Mouse (Mus musculus) mature B cell (primary cell): ENCODE data around the gene Exoc3l.

ENCODE experiments used
- in situ Hi-C: fragments of 300-500 bp; cut with MboI; formaldehyde crosslinking; loops from 2 replicates; pipeline ENCODE4 v1.14.3; 2019

Gene Exoc3l

GRCm38 (mm10) chr8:105295895-105296573, at the start of gene Exoc3l:
Gene Exoc3l, minus strand, starts transcription at chr8:105296101.
- in situ Hi-C loops, result no loop called here

DNA sequence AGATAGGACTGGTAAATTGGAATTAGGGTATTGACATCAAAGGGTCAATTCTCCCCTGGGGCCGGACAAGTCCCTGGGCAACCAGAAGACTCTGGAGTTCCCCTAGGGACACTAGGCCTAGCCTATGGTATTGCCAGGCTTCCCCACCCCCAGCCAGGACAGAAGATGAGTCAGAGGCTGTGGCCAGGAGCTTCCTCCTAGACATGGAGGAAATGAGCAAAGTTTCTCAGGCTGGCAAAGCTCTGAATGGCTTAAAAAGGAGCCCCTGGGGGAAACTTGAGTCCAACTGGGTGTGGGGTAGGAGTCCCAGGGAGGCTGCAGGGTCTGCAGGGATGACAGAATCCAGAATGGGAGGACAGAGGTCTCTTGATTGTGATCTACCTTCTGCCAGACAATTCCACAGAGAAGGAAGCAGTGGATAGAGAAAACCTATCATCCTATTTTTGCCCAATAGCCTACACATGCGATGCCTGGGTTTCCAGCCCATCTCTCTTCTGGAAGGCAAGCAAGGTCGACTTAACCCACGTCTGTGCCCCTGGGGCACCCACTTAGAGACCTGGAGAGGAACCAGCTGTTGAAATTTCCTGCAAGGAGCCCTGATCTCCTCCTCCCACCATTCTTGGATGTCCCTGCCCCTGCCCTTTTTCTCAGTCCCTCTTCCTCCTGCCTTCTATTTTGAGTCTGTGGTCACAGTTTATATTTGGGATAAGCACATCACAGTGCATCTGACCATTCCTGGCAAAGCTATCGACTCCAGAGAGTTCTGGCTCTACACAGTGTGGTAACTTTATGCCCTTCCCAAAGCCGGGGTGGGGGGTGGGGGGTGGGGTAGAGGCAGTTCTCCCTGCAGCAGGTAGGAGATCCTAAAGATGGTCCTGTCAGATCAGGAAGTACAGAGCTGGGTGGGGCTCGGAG, 49.4 kb upstream of the Exoc3l start:
- in situ Hi-C loops, result no loop called here

DNA sequence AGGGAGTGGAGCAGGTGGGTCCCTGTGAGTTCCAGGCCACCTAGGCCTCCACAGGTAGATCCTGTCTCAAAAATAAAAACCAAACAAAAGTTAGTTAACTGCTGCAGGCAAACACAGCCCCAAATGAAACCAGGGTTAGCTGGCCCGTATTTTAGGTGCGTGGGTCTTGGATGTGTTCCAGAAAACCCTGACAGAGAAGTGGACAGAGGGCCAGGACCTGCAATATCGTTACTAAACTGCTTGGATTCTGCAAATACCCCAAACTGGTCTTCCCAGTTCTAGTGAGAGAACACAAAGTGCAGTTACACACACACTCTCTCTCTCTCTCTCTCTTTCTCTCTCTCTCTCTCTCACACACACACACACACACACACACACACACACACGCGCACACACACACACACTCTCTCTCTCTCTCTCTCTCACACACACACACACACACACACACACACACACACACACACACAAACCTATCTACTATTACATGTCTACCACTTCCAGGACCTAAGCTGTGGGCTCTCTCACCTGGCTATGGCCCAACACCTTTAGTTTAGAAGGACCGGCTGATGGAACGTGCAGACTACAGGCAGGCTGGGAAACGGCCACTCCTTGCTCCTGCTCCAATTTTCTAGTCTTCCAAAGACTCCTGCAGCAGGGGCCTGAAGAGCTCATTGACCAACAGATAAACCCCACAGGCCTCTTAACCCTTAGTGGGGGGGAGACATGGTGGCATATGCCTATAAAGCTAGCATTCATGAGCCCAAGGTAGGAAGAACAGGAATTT, 48.1 kb upstream of the Exoc3l start:
- in situ Hi-C loops, result no loop called here

DNA sequence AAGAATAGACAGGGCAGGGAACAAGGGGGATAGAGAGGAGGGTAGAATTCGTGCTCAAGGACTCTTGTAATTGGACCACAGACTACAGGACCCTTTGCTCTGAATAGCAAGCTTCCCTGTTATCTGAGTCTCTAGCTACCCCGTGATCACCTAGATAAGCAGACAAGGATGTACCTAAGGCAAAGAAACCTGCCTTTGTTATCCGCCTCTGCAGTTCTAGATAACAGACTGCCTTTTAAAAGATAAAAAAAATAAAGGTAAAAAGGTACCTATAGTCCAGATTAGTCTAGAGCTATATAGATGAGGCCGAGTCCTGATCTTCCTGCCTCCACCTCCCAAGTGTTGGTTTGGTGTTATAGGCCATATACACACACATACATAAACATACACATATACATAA, 46.9 kb upstream of the Exoc3l start:
- in situ Hi-C loops, result no loop called here

DNA sequence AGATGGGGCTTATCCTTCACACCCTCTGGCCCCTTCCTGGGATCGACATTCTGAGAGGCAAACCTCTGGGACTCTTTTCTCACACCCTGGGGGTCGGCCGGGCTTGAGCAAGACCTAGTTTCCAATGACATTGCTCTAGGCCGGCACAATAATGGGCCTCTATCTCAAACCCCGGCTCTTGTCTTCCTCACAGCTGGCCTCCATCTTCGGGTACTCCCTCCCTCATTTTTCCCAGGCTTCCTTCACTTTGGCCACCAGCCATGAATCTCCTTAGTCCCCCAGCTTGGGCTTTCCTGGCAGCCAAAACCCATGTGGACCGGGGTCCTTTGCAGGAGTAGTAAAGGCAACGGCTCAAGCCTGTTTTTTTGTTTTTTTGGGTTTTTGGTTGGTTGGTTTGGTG, 45.5 kb upstream of the Exoc3l start:
- in situ Hi-C loops, result no loop called here

GRCm38 (mm10) chr8:105339886-105340635, 44.2 kb upstream of the Exoc3l start:
- in situ Hi-C loops, result no loop called here

DNA sequence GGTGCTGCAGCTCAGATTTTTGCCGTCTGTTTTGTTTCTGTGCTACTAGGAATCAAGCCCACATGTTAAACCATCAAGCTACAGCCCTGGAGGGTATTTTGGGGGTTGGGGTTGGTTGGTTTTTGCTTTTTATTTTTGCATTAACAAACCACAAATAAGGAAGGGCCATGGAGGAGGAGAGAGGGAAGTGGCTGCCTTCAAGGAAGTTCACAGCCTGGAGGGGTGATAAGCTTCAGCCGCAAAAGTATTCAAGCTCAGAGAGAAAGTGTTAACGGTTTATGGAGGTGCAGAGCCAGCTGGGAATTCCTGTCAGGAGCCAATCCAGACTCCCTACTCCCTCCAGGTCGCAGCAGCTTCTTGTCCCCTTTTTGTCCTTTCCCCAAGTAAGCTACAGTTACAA, 43.1 kb upstream of the Exoc3l start:
- in situ Hi-C loops, result no loop called here

DNA sequence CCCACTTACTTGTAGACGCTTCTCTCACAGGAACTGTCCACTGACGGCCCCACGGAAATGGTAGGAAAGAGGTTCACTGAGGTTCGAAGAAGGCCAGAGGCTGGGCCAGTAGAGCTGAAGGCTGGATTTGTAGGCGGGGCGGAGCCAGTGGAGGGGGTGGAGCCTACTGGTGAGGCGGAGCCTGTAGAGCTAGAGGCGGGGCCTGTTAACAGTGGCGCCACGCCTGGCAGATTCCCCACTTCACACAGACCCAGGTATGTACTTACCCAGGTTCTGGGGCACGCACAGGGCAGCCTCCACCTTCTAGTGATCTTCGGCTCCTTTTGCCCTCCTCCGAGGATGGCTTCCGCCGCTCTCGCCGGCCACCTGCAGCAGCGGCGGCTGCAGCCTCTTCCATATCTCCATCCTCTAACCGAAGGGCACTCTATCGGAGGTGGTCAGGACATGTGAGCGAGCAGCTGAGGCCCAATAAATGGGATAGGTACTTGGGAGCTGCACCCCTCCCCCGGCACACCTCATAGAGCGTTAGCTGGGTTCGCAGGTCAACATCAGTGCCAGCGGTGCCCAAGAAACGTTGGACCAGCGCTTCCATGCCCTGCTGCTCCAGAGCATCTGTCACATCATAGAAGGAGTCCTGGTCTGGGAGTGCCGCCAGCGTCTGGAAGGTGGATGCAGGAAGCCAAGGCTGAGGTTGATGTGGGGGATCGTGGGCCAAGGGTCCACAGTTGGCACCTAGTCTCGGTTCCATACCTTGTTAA, 40.7 kb upstream of the Exoc3l start:
- in situ Hi-C loops, result no loop called here

GRCm38 (mm10) chr8:105332523-105332922, 36.6 kb upstream of the Exoc3l start:
- in situ Hi-C loops, result no loop called here

- in situ Hi-C loops, result no loop called here
Measured at GRCm38 (mm10) chr8:105331931-105332330, 36.0 kb upstream of the Exoc3l start.

- in situ Hi-C loops, result no loop called here
Measured at GRCm38 (mm10) chr8:105331469-105331868, 35.6 kb upstream of the Exoc3l start.

DNA sequence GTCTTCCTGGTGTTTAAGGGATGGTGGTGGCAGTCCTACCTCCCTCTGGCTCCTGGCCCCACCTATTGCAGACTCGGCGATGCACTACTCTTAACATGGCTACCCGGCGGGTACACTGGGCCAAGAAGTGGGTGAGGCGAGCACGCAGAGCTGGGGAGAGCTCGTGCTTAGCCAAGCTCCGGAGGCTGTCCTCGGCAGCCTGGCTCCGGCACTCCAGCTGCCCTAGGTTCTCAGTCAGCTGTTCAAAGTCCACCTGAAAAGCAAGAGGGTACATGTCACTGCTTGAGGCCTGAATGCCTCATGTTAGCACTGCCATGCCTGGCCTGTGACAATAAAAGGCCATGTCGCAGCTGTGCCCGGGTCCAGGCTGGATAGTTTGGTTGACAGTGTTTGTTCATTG, 34.4 kb upstream of the Exoc3l start:
- in situ Hi-C loops, result no loop called here

DNA sequence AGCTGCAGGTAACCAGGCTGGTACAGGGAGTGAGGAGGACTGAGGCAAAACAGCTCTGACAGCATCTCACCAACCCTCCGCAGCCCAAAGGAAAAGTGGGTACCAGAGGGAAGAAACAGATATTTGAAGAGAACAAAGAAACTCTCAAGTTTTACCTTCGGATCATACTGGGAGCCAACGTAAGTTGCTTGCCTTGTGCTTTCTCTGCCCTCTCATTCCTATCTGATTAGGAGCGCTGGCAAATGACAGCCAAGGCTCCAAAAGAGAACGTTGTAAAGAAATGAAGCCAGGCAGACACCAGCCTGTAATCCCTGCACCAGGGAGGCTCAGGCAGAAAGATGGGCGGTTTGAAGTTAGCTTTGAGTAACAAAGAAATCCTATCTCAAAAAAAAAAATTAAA, 31.1 kb upstream of the Exoc3l start:
- in situ Hi-C loops, result no loop called here

DNA sequence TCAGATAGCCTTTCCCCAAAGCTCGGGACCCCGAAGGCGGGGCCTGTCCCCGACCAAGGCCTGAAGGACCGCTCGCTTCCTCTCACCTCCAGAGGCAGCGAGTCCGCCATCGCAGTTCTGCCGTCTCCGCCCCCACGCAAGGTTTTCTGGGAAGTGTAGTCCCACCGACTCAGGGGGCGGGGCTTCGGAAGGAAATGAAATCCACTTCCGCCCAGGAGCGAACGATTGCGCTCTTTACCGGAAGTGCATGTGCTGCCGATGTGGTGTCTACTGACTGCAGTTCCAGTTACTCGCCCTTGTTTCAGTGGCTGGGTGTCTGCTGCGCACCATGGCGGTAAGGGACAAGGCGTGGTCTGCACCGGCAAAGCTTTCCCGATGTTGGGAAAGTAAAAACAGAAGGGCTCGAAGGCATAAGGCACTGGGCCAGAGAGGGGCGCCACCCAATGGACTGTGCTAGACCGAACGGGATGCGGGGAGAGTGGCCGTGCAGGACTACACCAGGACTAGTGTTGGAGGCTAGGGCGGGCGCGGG, 30.3 kb upstream of the Exoc3l start, which contains the start of the genes Lrrc29 and Tmem208:
Gene Lrrc29 (minus strand): TSS at position 138 of the 532 bp plus-strand sequence.
Gene Tmem208 (plus strand): TSS at position 214 of the 532 bp plus-strand sequence.
- in situ Hi-C loops, result no loop called here

DNA sequence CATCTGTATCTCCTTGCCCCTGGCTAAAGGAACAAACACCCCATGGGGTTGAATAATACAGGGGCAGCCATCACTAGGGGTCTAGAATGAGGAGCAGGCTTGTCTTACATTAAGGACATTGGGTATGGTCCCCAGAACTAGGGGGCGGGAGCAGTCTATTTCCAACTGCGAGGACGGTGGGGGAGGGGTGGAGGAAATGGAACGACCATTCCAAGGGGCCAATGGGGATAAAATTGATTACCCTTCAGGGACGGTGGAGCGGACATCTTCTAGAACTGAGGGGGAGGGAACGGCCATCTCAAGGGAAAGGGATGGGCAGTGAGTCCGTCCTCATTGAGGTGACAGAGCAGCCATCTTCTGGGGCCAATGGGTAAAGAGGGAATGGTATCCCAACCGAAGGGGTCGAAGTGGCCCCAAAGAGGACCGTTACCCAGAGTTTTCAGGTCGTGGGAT, 29.8 kb upstream of the Exoc3l start:
- in situ Hi-C loops, result no loop called here

- in situ Hi-C loops, result no loop called here
Measured at GRCm38 (mm10) chr8:105323183-105323582, 27.3 kb upstream of the Exoc3l start.

GRCm38 (mm10) chr8:105318662-105319190, 22.8 kb upstream of the Exoc3l start:
- in situ Hi-C loops, result no loop called here

GRCm38 (mm10) chr8:105317941-105318340, 22.0 kb upstream of the Exoc3l start:
- in situ Hi-C loops, result no loop called here

GRCm38 (mm10) chr8:105315073-105315769, 19.3 kb upstream of the Exoc3l start:
- in situ Hi-C loops, result no loop called here
